Mouse (Mus musculus) liver, adult 2 months (tissue): Measurements from ENCODE around the gene Snapc2. TPM values are rescaled to one million over a fixed set of nuclear protein-coding genes. Genes with fewer than 3 reads are reported as not detected.

Experiments used
- DNase-seq: peaks from one replicate; pipeline ENCODE4 v3.0.0-alpha.2; 2011; ENCODE audit warnings: low read depth, low spot score; ENCODE audit errors: extremely low read depth
- H3K27ac ChIP-seq: fragments of 200-500 bp; replicated peaks from 2 replicates; pipeline ENCODE4 v1.5.1; 2012; ENCODE audit warnings: low read depth, mild to moderate bottlenecking, control low read depth, inconsistent platforms, low read length; ENCODE audit not compliant: insufficient read depth
- H3K27me3 ChIP-seq: fragments of 200-500 bp; 2 replicates; pipeline ENCODE4 v1.6.1; 2012; ENCODE audit warnings: mild to moderate bottlenecking, moderate library complexity, low read length, inconsistent platforms; ENCODE audit not compliant: control insufficient read depth, insufficient read depth
- H3K36me3 ChIP-seq: fragments of 200-500 bp; 2 replicates; pipeline ENCODE4 v1.6.1; 2012; ENCODE audit warnings: low read length, inconsistent platforms; ENCODE audit not compliant: control insufficient read depth, insufficient read depth
- H3K4me1 ChIP-seq: fragments of 200-500 bp; 2 replicates; pipeline ENCODE4 v1.6.1; 2011; ENCODE audit warnings: low read length; ENCODE audit not compliant: control insufficient read depth, insufficient read depth
- H3K4me3 ChIP-seq: fragments of 200-500 bp; 2 replicates; pipeline ENCODE4 v1.5.1; 2011; ENCODE audit warnings: low read depth, mild to moderate bottlenecking, control low read depth, low read length, moderate library complexity; ENCODE audit not compliant: insufficient read depth
- H3K79me2 ChIP-seq: fragments of 200-500 bp; 2 replicates; pipeline ENCODE4 v1.6.1; 2012; ENCODE audit warnings: inconsistent platforms, mild to moderate bottlenecking, low read length, moderate library complexity; ENCODE audit not compliant: control insufficient read depth, insufficient read depth
- H3K9ac ChIP-seq: fragments of 200-500 bp; 2 replicates; pipeline ENCODE4 v1.6.1; 2012; ENCODE audit warnings: low read depth, mild to moderate bottlenecking, control low read depth, inconsistent platforms, low read length
- CTCF ChIP-seq: fragments of 200-500 bp; IDR thresholded peaks from 2 replicates; pipeline ENCODE4 v1.5.1; 2011; ENCODE audit warnings: low read depth, low read length, control low read depth
- POLR2A ChIP-seq: fragments of 200-500 bp; IDR thresholded peaks from 2 replicates; pipeline ENCODE4 v1.6.1; 2011; ENCODE audit warnings: low read length, control low read depth; ENCODE audit not compliant: insufficient read depth; ENCODE audit errors: extremely low read depth
- WGBS: fragments of 180-500 bp; shearing (Covaris S2); methylation state at CpG from one replicate; pipeline ENCODE4 v1.1.7; 2018; 5-methylcytosine and 5-hydroxymethylcytosine counted together
- polyA plus RNA-seq: library from polyadenylated mRNA; depleted of rRNA; stranded (reverse); fragments of >200 nt; gene quantifications from 2 replicates; pipeline ENCODE4 v1.2.3, GENCODE M21; 2012; rRNA removed
- total RNA-seq: library from RNA; depleted of rRNA; stranded (reverse); fragments of >200 nt; gene quantifications from 2 replicates; pipeline ENCODE4 v1.2.3, GENCODE M21; 2014; rRNA removed

Snapc2 gene
- total and polyA plus RNA-seq, 2 experiments, result 6.7 to 22.2 TPM

DNA sequence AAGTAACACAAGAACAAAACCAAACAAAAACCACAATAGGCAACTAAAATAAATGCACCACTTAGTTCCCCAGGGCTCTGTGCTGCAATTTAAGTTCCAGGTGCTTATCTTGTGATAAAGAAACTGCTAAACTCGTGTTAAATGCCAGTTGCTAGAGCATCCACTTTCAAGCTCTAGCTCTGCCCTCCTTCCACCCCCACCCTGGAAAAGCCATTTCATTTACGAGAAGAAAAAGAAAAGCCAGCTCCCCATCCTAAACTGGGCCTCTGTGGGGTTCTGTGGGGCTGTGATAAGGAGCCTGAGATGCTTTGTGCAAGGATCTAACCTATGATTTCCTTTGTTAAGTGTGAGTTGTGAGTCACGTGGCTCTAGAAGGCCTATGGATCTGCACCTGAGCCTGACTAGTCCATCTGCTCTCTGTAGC lies 51.3 kb downstream of the Snapc2 start:
- Histone ChIP-seq H3K9ac (no peak overlapping the region), H3K27ac (no peak overlapping the region), H3K36me3 (peaks cover 75% of the 10 kb centered on the region), H3K4me3 (no peak overlapping the region), H3K27me3 (no peaks in the 10 kb centered on the region), H3K79me2 (peaks cover 4% of the 10 kb centered on the region; the same call in 1 of the 2 replicates), H3K4me1 (no peaks in the 10 kb centered on the region)
- WGBS, result 75% methylated on average over 3 of the region's 3 CpGs
- TF ChIP-seq POLR2A, result no peak
- no peak for TF ChIP-seq CTCF
- DNase-seq, result no peak

Other genes with a start within 250 kb of the Snapc2 start
- gene Cd209f, start 147.2 kb upstream of the Snapc2 start, total RNA-seq, result 0.27 and 0.74 TPM in 2 replicates
- gene Cd209f, start 147.2 kb upstream of the Snapc2 start, polyA plus RNA-seq, result 0.51 and 4.1 TPM in 2 replicates
- not detected in 2 replicates for gene Cd209g, start 119.0 kb upstream of the Snapc2 start, total RNA-seq
- gene Cd209g, start 119.0 kb upstream of the Snapc2 start, polyA plus RNA-seq, result 0.22 and 3.9 TPM in 2 replicates
- 3.2 TPM in 2 replicates for gene Evi5l, start 86.5 kb upstream of the Snapc2 start, total RNA-seq
- gene Evi5l, start 86.5 kb upstream of the Snapc2 start, polyA plus RNA-seq, result 5.3 and 8.0 TPM in 2 replicates
- gene Prr36, start 35.6 kb upstream of the Snapc2 start, total RNA-seq, result 0.13 and 0.37 TPM in 2 replicates
- gene Prr36, start 35.6 kb upstream of the Snapc2 start, polyA plus RNA-seq, result 0.24 and 0.34 TPM in 2 replicates
- 0.13 and 0.18 TPM in 2 replicates for gene Lrrc8e, start 26.3 kb upstream of the Snapc2 start, total RNA-seq
- gene Lrrc8e, start 26.3 kb upstream of the Snapc2 start, polyA plus RNA-seq, result 0.06 and 0.24 TPM in 2 replicates
- 9.5 and 12.4 TPM in 2 replicates for gene Map2k7, start 14.3 kb upstream of the Snapc2 start, total RNA-seq
- gene Map2k7, start 14.3 kb upstream of the Snapc2 start, polyA plus RNA-seq, result 23.3 and 26.1 TPM in 2 replicates
- gene Gm49320, start 14.2 kb upstream of the Snapc2 start, total RNA-seq, result 0.07 TPM in 1 of 2 replicates, not detected in the other
- gene Gm49320, start 14.2 kb upstream of the Snapc2 start, polyA plus RNA-seq, result 0.17 and 2.3 TPM in 2 replicates
- gene Tgfbr3l, start 4.9 kb upstream of the Snapc2 start, total RNA-seq, result 3.2 and 4.2 TPM in 2 replicates
- 18.2 and 35.1 TPM in 2 replicates for gene Tgfbr3l, start 4.9 kb upstream of the Snapc2 start, polyA plus RNA-seq
- 0.28 TPM in 1 of 2 replicates, not detected in the other for gene Ctxn1, start 6.2 kb downstream of the Snapc2 start, total RNA-seq
- gene Ctxn1, start 6.2 kb downstream of the Snapc2 start, polyA plus RNA-seq, result 0.98 and 2.0 TPM in 2 replicates
- 39.0 and 41.5 TPM in 2 replicates for gene Timm44, start 22.8 kb downstream of the Snapc2 start, total RNA-seq
- 51.6 and 61.2 TPM in 2 replicates for gene Timm44, start 22.8 kb downstream of the Snapc2 start, polyA plus RNA-seq
- 10.9 and 11.7 TPM in 2 replicates for gene Ccl25, start 72.1 kb downstream of the Snapc2 start, total RNA-seq
- gene Ccl25, start 72.1 kb downstream of the Snapc2 start, polyA plus RNA-seq, result 2.4 and 3.3 TPM in 2 replicates
- gene Elavl1, start 72.3 kb downstream of the Snapc2 start, total RNA-seq, result 23.0 and 29.8 TPM in 2 replicates
- gene Elavl1, start 72.3 kb downstream of the Snapc2 start, polyA plus RNA-seq, result 18.1 and 18.8 TPM in 2 replicates
- 1.4 and 2.6 TPM in 2 replicates for gene Cers4, start 239.9 kb downstream of the Snapc2 start, total RNA-seq
- 1.6 and 3.6 TPM in 2 replicates for gene Cers4, start 239.9 kb downstream of the Snapc2 start, polyA plus RNA-seq